Mouse (Mus musculus): Measurements from ENCODE around the gene C1ql1.

DNA sequence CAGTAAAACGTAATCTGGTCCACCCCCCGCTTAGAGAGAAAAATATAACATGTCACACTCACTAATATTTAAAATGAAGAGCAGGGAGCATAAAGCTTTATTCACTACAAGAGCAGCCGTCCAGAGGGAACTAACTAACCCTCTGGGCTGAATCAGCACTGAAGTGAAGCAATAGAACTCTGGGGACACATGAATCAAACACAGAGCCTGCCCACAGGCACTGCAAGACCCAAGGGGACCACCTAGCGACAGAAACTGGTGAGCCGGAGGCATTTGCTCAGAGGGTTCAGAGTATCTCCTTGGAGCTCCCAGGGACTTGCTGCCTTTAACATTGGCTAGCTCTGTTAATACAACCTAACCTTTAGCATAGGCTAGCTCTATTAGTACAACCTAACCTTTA is 56.4 kb downstream of the C1ql1 start:
- TF ChIP-seq GATA1 (IDR thresholded peaks at IDR 0.05; ENCODE audit: borderline replicate concordance, low read length) (no peak), FLI1 (IDR thresholded peaks at IDR 0.05; ENCODE audit: low read length) (no peak)
